Mouse (Mus musculus) bone marrow macrophage, adult 2 months (primary cell): ENCODE data around the gene Lrrc74a.

ENCODE experiments used
- CTCF ChIP-seq: IDR thresholded peaks from 2 replicates; pipeline ENCODE4 v1.5.1; 2012; ENCODE audit warnings: low read depth, mild to moderate bottlenecking, low read length, moderate library complexity
- POLR2A ChIP-seq: IDR thresholded peaks from 2 replicates; pipeline ENCODE4 v1.6.1; 2012; ENCODE audit warnings: mild to moderate bottlenecking, low read depth, low read length, borderline replicate concordance

DNA sequence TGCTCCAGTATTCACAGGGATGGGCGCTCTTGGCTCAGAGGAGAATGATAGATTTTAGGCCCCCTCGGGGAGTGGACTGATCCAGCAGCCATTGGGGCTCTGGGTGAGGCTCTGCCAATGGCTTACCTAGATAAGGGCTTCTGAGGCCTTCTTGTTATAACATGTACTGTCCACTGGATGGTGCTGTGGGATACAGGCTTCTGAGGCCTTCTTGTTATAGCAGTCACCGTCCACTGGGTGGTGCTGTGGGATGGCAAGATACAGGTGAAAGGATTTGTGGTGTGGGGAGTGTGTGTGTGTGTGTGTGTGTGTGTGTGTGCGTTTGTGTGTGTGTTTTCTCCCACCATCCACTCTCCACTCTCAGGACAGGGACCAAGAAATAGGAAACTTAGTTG, 61.7 kb downstream of the Lrrc74a start:
- TF ChIP-seq CTCF (peak; percentile 99), POLR2A (no peak)
